Mouse (Mus musculus): Measurements from ENCODE around the gene Hdac6. TPM values are rescaled to one million over a fixed set of nuclear protein-coding genes. Genes with fewer than 3 reads are reported as not detected.
A peak's percentile ranks its signal among the peaks of the same experiment; 100 is the strongest.

The Hdac6 gene
- 53.5 and 64.8 TPM in 2 replicates for polyA plus RNA-seq (2015; fragmentation: Nextera tagmentation; extraction: Ambion mirVana)

- Histone ChIP-seq H3K9ac (peak within 1 kb of the TSS; percentile 67), H3K4me2 (peak within 1 kb of the TSS; percentile 63), H3K36me3 (ENCODE audit: poor library complexity, severe bottlenecking) (0 out of 2 replicates have a peak, but pooled peaks cover 9% of the 10 kb centered on the region), H3K4me1 (0 out of 2 replicates have a peak, but pooled peaks cover 3% of the 10 kb centered on the region), H3K27ac (peak within 1 kb of the TSS; percentile 51; the same call in 1 of the 2 replicates), H3K4me3 (peak within 1 kb of the TSS; percentile 46), H3K9me3 (replicated peaks) (no peaks in the 10 kb centered on the region), H3K27me3 (no peaks in the 10 kb centered on the region)
- 24% methylated on average over 31 of the region's 37 CpGs for WGBS
- peak; percentile 55 for ATAC-seq
Observed at GRCm38 (mm10) chrX:7947108-7947899, at the start of gene Hdac6. TSS of gene Hdac6 (minus strand) at chrX:7947889.

GRCm38 (mm10) chrX:7993068-7993735 is 45.5 kb upstream of the Hdac6 start:
- H3K4me3 ChIP-seq = no peak overlapping the region
- H3K36me3 ChIP-seq (ENCODE audit: poor library complexity, severe bottlenecking) = no peaks in the 10 kb centered on the region
- no peaks in the 10 kb centered on the region for H3K27me3 ChIP-seq
- ATAC-seq = no peak
- H3K9me3 ChIP-seq (replicated peaks) = no peaks in the 10 kb centered on the region
- H3K27ac ChIP-seq = no peak overlapping the region
- no peak overlapping the region for H3K4me2 ChIP-seq
- no peaks in the 10 kb centered on the region for H3K4me1 ChIP-seq
- WGBS = 76% methylated on average over 10 of the region's 10 CpGs
- H3K9ac ChIP-seq = no peak overlapping the region

DNA sequence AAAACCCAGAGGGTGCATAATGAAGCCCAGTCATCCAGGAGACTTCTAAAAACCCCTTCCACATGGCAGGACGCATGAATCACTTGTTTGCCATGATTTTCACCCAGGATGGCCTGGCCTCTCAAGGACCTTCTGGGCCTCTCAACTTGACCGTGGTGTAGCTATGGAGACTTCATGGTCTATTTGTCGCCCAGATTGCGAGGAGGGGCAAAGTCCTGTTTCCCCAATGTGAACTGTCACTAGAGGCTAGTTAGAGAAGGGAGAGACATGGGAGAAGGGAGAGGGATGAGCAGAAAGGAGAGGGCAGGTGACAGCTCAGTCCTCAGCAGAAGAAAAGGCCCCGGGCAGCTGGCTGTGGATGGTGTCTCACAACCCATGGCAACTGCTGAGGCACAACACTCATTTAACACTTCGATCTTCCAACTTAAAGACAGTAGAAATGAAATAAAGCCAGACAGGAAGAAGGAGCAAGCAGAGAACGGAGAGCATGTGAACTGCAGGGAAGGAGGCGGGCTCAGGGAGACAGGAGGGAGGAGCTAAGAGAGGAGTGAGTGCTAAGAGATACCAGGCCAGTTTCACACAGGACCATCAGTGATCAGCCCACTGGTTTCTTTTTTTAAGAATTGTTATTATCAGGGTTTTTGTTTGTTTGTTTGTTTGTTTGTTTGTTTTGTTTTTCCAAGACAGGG is 44.8 kb upstream of the Hdac6 start:
- H3K4me2 ChIP-seq = no peak overlapping the region
- H3K4me3 ChIP-seq = no peak overlapping the region
- no peak for ATAC-seq
- H3K27me3 ChIP-seq = no peaks in the 10 kb centered on the region
- no peaks in the 10 kb centered on the region for H3K4me1 ChIP-seq
- no peak overlapping the region for H3K27ac ChIP-seq
- no peak overlapping the region for H3K9ac ChIP-seq
- no peaks in the 10 kb centered on the region for H3K9me3 ChIP-seq (replicated peaks)
- H3K36me3 ChIP-seq (ENCODE audit: poor library complexity, severe bottlenecking) = no peaks in the 10 kb centered on the region
- 56% methylated on average over 8 of the region's 8 CpGs for WGBS

DNA sequence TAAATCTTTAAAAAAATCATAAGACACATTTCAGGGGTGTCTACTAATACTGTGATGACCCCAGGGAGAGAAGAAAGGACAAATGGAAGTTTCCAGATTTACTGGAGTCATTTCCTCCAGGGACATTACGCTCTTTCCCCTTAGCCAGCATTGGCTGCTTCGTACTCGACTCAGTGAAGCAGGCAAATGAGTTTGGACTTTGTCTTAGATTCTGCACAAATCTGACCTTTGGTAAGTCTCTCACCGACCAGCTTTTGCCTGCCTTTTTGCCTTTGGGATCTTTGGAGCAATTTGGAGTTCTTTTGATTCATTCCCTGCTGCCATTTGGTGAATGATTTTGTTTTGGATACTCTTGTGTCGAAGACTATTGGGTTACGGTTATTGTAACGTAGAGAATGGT is 33.7 kb upstream of the Hdac6 start:
- WGBS = 88% methylated on average over 7 of the region's 7 CpGs
- no peak for ATAC-seq
- H3K36me3 ChIP-seq (ENCODE audit: poor library complexity, severe bottlenecking) = no peaks in the 10 kb centered on the region
- H3K4me2 ChIP-seq = no peak overlapping the region
- H3K27me3 ChIP-seq = no peaks in the 10 kb centered on the region
- H3K4me3 ChIP-seq = no peak overlapping the region
- H3K9ac ChIP-seq = no peak overlapping the region
- no peaks in the 10 kb centered on the region; the same call in 1 of the 2 replicates for H3K9me3 ChIP-seq (replicated peaks)
- no peak overlapping the region for H3K27ac ChIP-seq
- H3K4me1 ChIP-seq = no peaks in the 10 kb centered on the region

DNA sequence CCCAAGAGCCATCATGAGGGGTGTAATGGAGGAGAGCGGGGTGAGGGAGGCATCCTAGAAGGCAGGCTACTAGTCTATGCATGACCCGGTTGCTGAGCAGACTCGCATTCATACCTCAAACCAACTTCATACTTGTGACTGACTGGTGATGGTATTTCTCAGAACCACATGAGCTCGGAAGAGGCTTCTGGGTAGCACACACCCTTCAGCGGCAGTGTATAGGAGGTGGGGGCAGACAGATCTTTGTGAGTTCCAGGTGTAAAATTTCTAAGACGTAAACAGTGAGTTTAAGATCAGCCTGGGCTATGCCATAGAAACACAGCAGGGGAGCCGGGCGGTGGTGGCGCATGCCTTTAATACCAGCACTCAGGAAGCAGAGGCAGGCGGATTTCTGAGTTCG is 30.2 kb upstream of the Hdac6 start, which contains the start of gene Gata1:
TSS of gene Gata1 (minus strand) at position 180 of the 400 bp plus-strand sequence.
- no peaks in the 10 kb centered on the region; the same call in 1 of the 2 replicates for H3K9me3 ChIP-seq (replicated peaks)
- 95% methylated on average over 11 of the region's 11 CpGs for WGBS
- no peak within 1 kb of the TSS for H3K9ac ChIP-seq
- no peak within 1 kb of the TSS for H3K4me2 ChIP-seq
- H3K4me1 ChIP-seq = no peaks in the 10 kb centered on the region
- no peaks in the 10 kb centered on the region for H3K36me3 ChIP-seq (ENCODE audit: poor library complexity, severe bottlenecking)
- no peak for ATAC-seq
- no peak within 1 kb of the TSS for H3K4me3 ChIP-seq
- H3K27me3 ChIP-seq = no peaks in the 10 kb centered on the region
- no peak within 1 kb of the TSS for H3K27ac ChIP-seq

- H3K9me3 ChIP-seq (replicated peaks) = no peaks in the 10 kb centered on the region
- no peak overlapping the region for H3K9ac ChIP-seq
- H3K4me1 ChIP-seq = no peaks in the 10 kb centered on the region
- WGBS = 73% methylated on average over 3 of the region's 4 CpGs
- H3K4me3 ChIP-seq = no peak overlapping the region
- no peak overlapping the region for H3K27ac ChIP-seq
- H3K36me3 ChIP-seq (ENCODE audit: poor library complexity, severe bottlenecking) = no peaks in the 10 kb centered on the region
- no peak overlapping the region for H3K4me2 ChIP-seq
- no peak for ATAC-seq
- no peaks in the 10 kb centered on the region for H3K27me3 ChIP-seq
Observed at GRCm38 (mm10) chrX:7971292-7971691, 23.6 kb upstream of the Hdac6 start.

DNA sequence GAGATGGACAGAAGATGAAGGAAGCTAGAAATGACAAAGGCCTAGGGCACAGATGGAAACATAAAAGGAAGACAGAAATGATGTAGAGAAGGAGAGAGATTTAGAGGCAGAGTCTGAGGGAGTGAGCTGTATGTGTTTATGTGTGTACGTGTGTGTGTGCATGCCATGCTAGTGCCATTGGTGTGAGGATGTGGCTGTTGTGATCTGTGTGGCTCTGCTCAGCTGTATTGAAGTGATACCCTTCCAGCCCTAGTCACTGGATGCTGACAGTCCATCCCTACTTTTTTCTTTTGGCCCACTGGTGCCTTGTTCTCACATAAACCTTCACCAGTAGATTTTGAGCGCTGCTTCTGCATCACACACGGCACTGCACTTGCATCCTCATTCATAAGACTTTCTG is 21.2 kb upstream of the Hdac6 start:
- Histone ChIP-seq H3K36me3 (ENCODE audit: poor library complexity, severe bottlenecking) (no peaks in the 10 kb centered on the region), H3K4me2 (no peak overlapping the region), H3K27me3 (no peaks in the 10 kb centered on the region), H3K27ac (no peak overlapping the region), H3K4me1 (no peaks in the 10 kb centered on the region), H3K4me3 (no peak overlapping the region), H3K9me3 (replicated peaks) (no peaks in the 10 kb centered on the region), H3K9ac (no peak overlapping the region)
- ATAC-seq = no peak
- 90% methylated on average over 3 of the region's 3 CpGs for WGBS

DNA sequence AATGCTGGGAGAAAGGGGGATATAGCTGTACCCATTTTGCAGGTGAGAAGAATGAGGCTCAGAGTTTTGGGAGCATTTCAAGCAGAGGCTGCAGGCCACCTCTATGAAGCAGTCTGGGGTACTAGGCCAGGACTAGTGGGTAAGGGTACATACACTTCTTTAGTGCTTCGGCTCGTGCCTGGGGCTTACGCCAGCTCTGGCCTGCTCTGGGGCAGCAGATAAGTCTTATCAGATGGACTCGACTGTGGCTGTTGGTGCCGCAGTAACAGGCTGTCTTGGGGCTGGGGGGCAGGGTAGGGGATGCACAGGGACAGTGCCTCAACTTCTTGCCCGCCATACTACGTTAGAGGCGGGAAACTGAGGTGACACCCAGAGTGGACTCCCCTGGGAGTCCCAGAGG is 20.5 kb upstream of the Hdac6 start:
- H3K4me3 ChIP-seq = no peak overlapping the region
- H3K4me2 ChIP-seq = no peak overlapping the region
- H3K9me3 ChIP-seq (replicated peaks) = no peaks in the 10 kb centered on the region
- ATAC-seq = no peak
- H3K9ac ChIP-seq = no peak overlapping the region
- 87% methylated on average over 8 of the region's 8 CpGs for WGBS
- no peaks in the 10 kb centered on the region for H3K4me1 ChIP-seq
- no peaks in the 10 kb centered on the region for H3K36me3 ChIP-seq (ENCODE audit: poor library complexity, severe bottlenecking)
- H3K27ac ChIP-seq = no peak overlapping the region
- no peaks in the 10 kb centered on the region for H3K27me3 ChIP-seq

DNA sequence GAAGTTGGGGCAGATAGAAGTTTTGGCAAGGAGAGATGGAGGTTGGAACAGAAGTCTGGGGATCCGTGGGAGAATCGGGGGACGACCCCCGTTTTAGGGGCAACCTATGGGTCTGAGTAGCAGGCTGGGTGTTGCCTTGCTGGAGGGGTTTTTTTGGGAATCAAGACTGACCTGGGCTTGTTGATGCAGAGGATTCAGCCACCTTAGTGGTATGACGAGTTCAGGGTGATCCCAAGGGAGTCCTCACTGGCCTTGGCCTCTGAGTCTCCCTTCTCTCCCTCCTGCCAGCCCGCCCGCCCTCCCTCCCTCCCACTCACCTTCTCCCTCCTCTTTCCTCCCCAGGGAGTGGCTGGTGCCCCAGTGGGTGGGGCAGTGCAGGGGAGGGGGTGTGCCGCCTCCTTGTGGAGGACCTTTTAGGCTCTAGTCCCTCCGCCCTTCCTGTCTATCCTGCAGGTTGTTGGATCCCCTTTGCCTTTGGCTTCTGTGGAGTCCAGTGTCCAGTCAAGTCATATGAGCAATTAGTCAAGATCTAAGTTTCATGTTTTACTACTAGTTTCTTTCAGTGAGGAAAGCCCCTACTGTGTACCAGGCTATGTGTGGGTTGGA is 20.0 kb upstream of the Hdac6 start:
- no peaks in the 10 kb centered on the region for H3K27me3 ChIP-seq
- H3K36me3 ChIP-seq (ENCODE audit: poor library complexity, severe bottlenecking) = no peaks in the 10 kb centered on the region
- no peak overlapping the region for H3K4me3 ChIP-seq
- H3K9ac ChIP-seq = no peak overlapping the region
- WGBS = 84% methylated on average over 7 of the region's 9 CpGs
- H3K4me1 ChIP-seq = no peaks in the 10 kb centered on the region
- no peak overlapping the region for H3K4me2 ChIP-seq
- ATAC-seq = no peak
- H3K27ac ChIP-seq = no peak overlapping the region
- H3K9me3 ChIP-seq (replicated peaks) = no peaks in the 10 kb centered on the region

- H3K4me2 ChIP-seq = no peak overlapping the region
- no peaks in the 10 kb centered on the region for H3K9me3 ChIP-seq (replicated peaks)
- no peak for ATAC-seq
- H3K4me3 ChIP-seq = no peak overlapping the region
- no peak overlapping the region for H3K27ac ChIP-seq
- no peak overlapping the region for H3K9ac ChIP-seq
- H3K27me3 ChIP-seq = no peaks in the 10 kb centered on the region
- WGBS = 89% methylated on average over 4 of the region's 4 CpGs
- H3K36me3 ChIP-seq (ENCODE audit: poor library complexity, severe bottlenecking) = no peaks in the 10 kb centered on the region
- H3K4me1 ChIP-seq = no peaks in the 10 kb centered on the region
Observed at GRCm38 (mm10) chrX:7966161-7966560, 18.5 kb upstream of the Hdac6 start.

DNA sequence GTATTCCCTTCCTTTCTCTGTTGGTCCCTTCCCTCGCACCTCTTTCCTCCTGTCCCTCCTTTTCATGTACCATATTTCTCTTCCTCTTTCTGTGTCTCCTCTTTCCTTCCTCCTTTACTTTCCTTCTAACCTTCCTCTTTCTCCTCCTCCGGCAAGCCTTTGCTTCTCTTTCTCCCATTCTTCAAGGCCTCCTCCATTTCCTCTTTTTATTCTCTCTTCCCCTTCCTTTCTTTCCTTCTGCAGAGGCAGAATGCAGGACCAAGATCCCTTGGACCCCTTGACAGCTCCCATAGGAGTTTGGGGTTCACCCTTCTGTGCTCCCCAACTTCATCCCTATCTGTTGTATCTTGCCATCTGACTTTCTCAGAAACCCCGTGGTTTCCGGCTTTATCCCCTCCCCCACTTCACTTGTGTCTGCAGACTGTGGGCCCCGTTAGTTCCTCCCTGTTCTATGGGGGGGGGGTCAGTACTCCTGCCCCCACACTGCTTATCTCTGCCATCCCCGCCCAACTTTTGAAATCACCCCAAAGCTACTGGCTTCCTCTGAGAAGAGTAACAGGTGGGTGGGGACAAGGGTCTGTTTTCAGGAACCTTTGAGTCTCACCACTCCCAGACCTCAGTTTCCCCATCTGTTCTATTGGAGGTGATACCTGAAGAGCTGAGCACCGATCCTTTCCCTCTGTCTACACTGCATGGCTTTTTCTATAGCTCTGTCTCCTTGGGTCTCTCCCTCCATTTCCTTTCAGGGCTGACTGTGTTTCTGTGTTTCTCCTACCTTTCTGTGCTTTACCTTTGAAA is 16.3 kb upstream of the Hdac6 start:
- H3K27me3 ChIP-seq = no peaks in the 10 kb centered on the region
- WGBS = 78% methylated on average over 7 of the region's 7 CpGs
- no peak for ATAC-seq
- H3K9me3 ChIP-seq (replicated peaks) = no peaks in the 10 kb centered on the region
- H3K4me3 ChIP-seq = no peak overlapping the region
- no peak overlapping the region for H3K9ac ChIP-seq
- no peak overlapping the region for H3K27ac ChIP-seq
- H3K4me1 ChIP-seq = no peaks in the 10 kb centered on the region
- no peaks in the 10 kb centered on the region for H3K36me3 ChIP-seq (ENCODE audit: poor library complexity, severe bottlenecking)
- no peak overlapping the region for H3K4me2 ChIP-seq
